Mouse (Mus musculus) ovary, adult 18-20 months (tissue): ENCODE data around the gene Zc3h12a.
A peak's percentile ranks its signal among the peaks of the same experiment; 100 is the strongest.

Source experiments
- DNase-seq: peaks from one replicate; pipeline ENCODE4 v3.0.0; 2022; ENCODE audit warnings: low spot score, mixed read lengths

The Zc3h12a gene

GRCm38 (mm10) chr4:125115081-125115480 is 12.6 kb downstream of the Zc3h12a start:
- DNase-seq = no peak

GRCm38 (mm10) chr4:125114638-125115037 is 13.0 kb downstream of the Zc3h12a start:
- DNase-seq = peak; percentile 59

- DNase-seq = no peak
Observed at GRCm38 (mm10) chr4:125105354-125105753, 22.3 kb downstream of the Zc3h12a start.

GRCm38 (mm10) chr4:125101334-125101733 is 26.3 kb downstream of the Zc3h12a start:
- DNase-seq = no peak

- peak; percentile 33 for DNase-seq
Observed at GRCm38 (mm10) chr4:125099458-125099857, 28.2 kb downstream of the Zc3h12a start.

- no peak for DNase-seq
Observed at GRCm38 (mm10) chr4:125097412-125097811, 30.2 kb downstream of the Zc3h12a start.

- no peak for DNase-seq
Observed at GRCm38 (mm10) chr4:125096066-125096465, 31.6 kb downstream of the Zc3h12a start.

- DNase-seq = no peak
Observed at GRCm38 (mm10) chr4:125093031-125093430, 34.6 kb downstream of the Zc3h12a start.

GRCm38 (mm10) chr4:125085346-125085841 is 42.2 kb downstream of the Zc3h12a start:
- DNase-seq = peak; percentile 53

GRCm38 (mm10) chr4:125084403-125085345 is 43.0 kb downstream of the Zc3h12a start, which contains the start of gene Meaf6:
Gene Meaf6 (plus strand): TSS chr4:125085134.
- DNase-seq = peak; percentile 75

- DNase-seq = no peak
Observed at GRCm38 (mm10) chr4:125078698-125079097, 48.9 kb downstream of the Zc3h12a start.

GRCm38 (mm10) chr4:125077700-125078099 is 49.9 kb downstream of the Zc3h12a start:
- no peak for DNase-seq
